Mouse (Mus musculus) kidney, embryonic 14.5 days (tissue): ENCODE measurements around the gene Khsrp. TPM values are rescaled to one million over a fixed set of nuclear protein-coding genes. Genes with fewer than 3 reads are reported as not detected.

Source experiments
- ATAC-seq: fragments of 200-750 bp; cut with Nextera tagmentation; 2 replicates; pipeline ENCODE4 v1.8.0; 2017; ENCODE audit warnings: moderate number of reproducible peaks, mild to moderate bottlenecking, moderate TSS enrichment, moderate library complexity; ENCODE audit not compliant: low FRiP score, low TSS enrichment
- H3K27ac ChIP-seq: fragments of 300-500 bp; sonication (generic); 2 replicates; pipeline ENCODE4 v1.5.1; 2014; ENCODE audit warnings: low read depth, mild to moderate bottlenecking, low read length, moderate library complexity, mixed read lengths
- H3K27me3 ChIP-seq: fragments of 300-500 bp; sonication (generic); 2 replicates; pipeline ENCODE4 v1.6.1; 2014; ENCODE audit warnings: mild to moderate bottlenecking, low read length; ENCODE audit not compliant: control insufficient read depth, insufficient read depth
- H3K36me3 ChIP-seq: fragments of 300-500 bp; sonication (generic); 2 replicates; pipeline ENCODE4 v1.6.1; 2014; ENCODE audit warnings: low read length, mixed read lengths; ENCODE audit not compliant: control insufficient read depth, insufficient read depth
- H3K4me1 ChIP-seq: fragments of 300-500 bp; sonication (generic); 2 replicates; pipeline ENCODE4 v1.6.1; 2014; ENCODE audit warnings: low read length, mixed read lengths; ENCODE audit not compliant: control insufficient read depth, insufficient read depth
- H3K4me2 ChIP-seq: fragments of 300-500 bp; sonication (generic); replicated peaks from 2 replicates; pipeline ENCODE4 v1.6.1; 2014; ENCODE audit warnings: low read depth, mild to moderate bottlenecking, low read length
- H3K4me3 ChIP-seq: fragments of 300-500 bp; sonication (generic); 2 replicates; pipeline ENCODE4 v1.5.1; 2014; ENCODE audit warnings: mild to moderate bottlenecking, low read length
- H3K9ac ChIP-seq: fragments of 300-500 bp; sonication (generic); 2 replicates; pipeline ENCODE4 v1.6.1; 2014; ENCODE audit warnings: low read depth, mild to moderate bottlenecking, low read length, moderate library complexity
- H3K9me3 ChIP-seq: fragments of 300-500 bp; sonication (generic); 2 replicates; pipeline ENCODE4 v1.6.1; 2016; ENCODE audit warnings: low read length; ENCODE audit not compliant: control insufficient read depth
- WGBS: fragments of 180-500 bp; shearing (Covaris S2); extraction: QIAGEN DNeasy Blood & Tissue Kit; methylation state at CpG from one replicate; pipeline ENCODE4 v1.1.7; 2014; 5-methylcytosine and 5-hydroxymethylcytosine counted together
- polyA plus RNA-seq: library from polyadenylated mRNA; unstranded; fragments of >200 nt; fragmentation: Nextera tagmentation; extraction: Ambion mirVana; gene quantifications from 2 replicates; pipeline ENCODE4 v1.2.1, GENCODE M21; 2014

Gene Khsrp
- polyA plus RNA-seq, 1 experiment from 2014 or later: 65.9 TPM

GRCm38 (mm10) chr17:56973956-56974707 is 57.2 kb downstream of the Khsrp start:
- no peaks in the 10 kb centered on the region for H3K36me3 ChIP-seq
- no peak overlapping the region for H3K9ac ChIP-seq
- no peak for ATAC-seq
- WGBS: 62% methylated on average over 13 of the region's 14 CpGs
- no peaks in the 10 kb centered on the region for H3K4me1 ChIP-seq
- no peaks in the 10 kb centered on the region for H3K9me3 ChIP-seq
- H3K27ac ChIP-seq: no peak overlapping the region
- no peak overlapping the region for H3K4me3 ChIP-seq
- no peaks in the 10 kb centered on the region for H3K27me3 ChIP-seq
- H3K4me2 ChIP-seq: no peak overlapping the region

Other genes starting within 250 kb of the Khsrp start
- gene Rfx2, start 200.5 kb downstream of the Khsrp start, polyA plus RNA-seq: 2.3 and 3.9 TPM in 2 replicates
- not detected in 2 replicates for gene Acsbg2, start 157.1 kb downstream of the Khsrp start, polyA plus RNA-seq
- 0.15 and 0.30 TPM in 2 replicates for gene 1700061G19Rik, start 156.0 kb downstream of the Khsrp start, polyA plus RNA-seq
- gene Mllt1, start 96.1 kb downstream of the Khsrp start, polyA plus RNA-seq: 35.5 and 35.8 TPM in 2 replicates
- not detected in 2 replicates for gene Acer1, start 49.4 kb downstream of the Khsrp start, polyA plus RNA-seq
- 173 and 206 TPM in 2 replicates for gene Clpp, start 41.2 kb downstream of the Khsrp start, polyA plus RNA-seq
- gene Alkbh7, start 34.2 kb downstream of the Khsrp start, polyA plus RNA-seq: 54.8 and 55.8 TPM in 2 replicates
- 1.4 TPM in 1 of 2 replicates, not detected in the other for gene Pspn, start 31.5 kb downstream of the Khsrp start, polyA plus RNA-seq
- 65.1 and 65.6 TPM in 2 replicates for gene Gtf2f1, start 20.2 kb downstream of the Khsrp start, polyA plus RNA-seq
- gene Gm17949, start 20.1 kb downstream of the Khsrp start, polyA plus RNA-seq: 0.24 and 0.39 TPM in 2 replicates
- gene Slc25a41, start 10.1 kb upstream of the Khsrp start, polyA plus RNA-seq: 0.16 TPM in 1 of 2 replicates, not detected in the other
- 46.4 and 48.7 TPM in 2 replicates for gene Crb3, start 27.6 kb upstream of the Khsrp start, polyA plus RNA-seq
- gene Slc25a23, start 28.3 kb upstream of the Khsrp start, polyA plus RNA-seq: 12.9 and 13.2 TPM in 2 replicates
- 3.4 and 4.4 TPM in 2 replicates for gene Dennd1c, start 47.0 kb upstream of the Khsrp start, polyA plus RNA-seq
- 23.3 and 23.8 TPM in 2 replicates for gene Tubb4a, start 56.3 kb upstream of the Khsrp start, polyA plus RNA-seq
- gene Tnfsf9, start 73.8 kb upstream of the Khsrp start, polyA plus RNA-seq: 9.8 and 10.1 TPM in 2 replicates
- gene Cd70, start 118.3 kb upstream of the Khsrp start, polyA plus RNA-seq: not detected in 2 replicates
- gene Tnfsf14, start 162.7 kb upstream of the Khsrp start, polyA plus RNA-seq: not detected in 2 replicates
- gene C3, start 196.6 kb upstream of the Khsrp start, polyA plus RNA-seq: 0.19 and 1.2 TPM in 2 replicates
- gene Gpr108, start 216.9 kb upstream of the Khsrp start, polyA plus RNA-seq: 32.8 and 36.8 TPM in 2 replicates
- 29.7 and 37.1 TPM in 2 replicates for gene Trip10, start 217.9 kb upstream of the Khsrp start, polyA plus RNA-seq
- 1.3 and 1.7 TPM in 2 replicates for gene Vav1, start 247.6 kb upstream of the Khsrp start, polyA plus RNA-seq